Mouse (Mus musculus): ENCODE data around the gene Pole3. TPM values are rescaled to one million over a fixed set of nuclear protein-coding genes. Genes with fewer than 3 reads are reported as not detected.

Gene Pole3
- total and polyA plus RNA-seq, 3 experiments: 32.1 to 87.5 (median 69.8) TPM

GRCm38 (mm10) chr4:62509946-62510345, 14.9 kb downstream of the Pole3 start:
- Histone ChIP-seq H3K4me2 (ENCODE audit: insufficient read depth, low read depth, poor library complexity, severe bottlenecking) (no peak overlapping the region), H3K4me1 (ENCODE audit: control insufficient read depth in 1 of 2, insufficient read depth in 2 of 2) (no peaks in the 10 kb centered on the region), H3K79me2 (replicated peaks; ENCODE audit: control insufficient read depth, extremely low read depth, insufficient read depth, poor library complexity, severe bottlenecking) (no peaks in the 10 kb centered on the region), H3K36me3 (replicated peaks in 1 of 2; ENCODE audit: control insufficient read depth in 1 of 2, insufficient read depth in 1 of 2, low read length in 1 of 2) (peaks cover 63 to 76% of the 10 kb centered on the region in 2 experiments), H3K9me3 (replicated peaks; ENCODE audit: low read length) (no peaks in the 10 kb centered on the region), H3K4me3 (replicated peaks in 1 of 3; ENCODE audit: low read depth in 2 of 3, low read length in 2 of 3, poor library complexity in 1 of 3) (no peak overlapping the region), H3K27me3 (replicated peaks) (no peaks in the 10 kb centered on the region), H3K9ac (ENCODE audit: insufficient read depth, low read depth) (no peak overlapping the region), H3K27ac (ENCODE audit: insufficient read depth, low read depth) (no peak overlapping the region)
- no peak for DNase-seq (ENCODE audit: extremely low read depth)
- dilution Hi-C loops (cut with MboI; ENCODE audit: extremely low pct_ligation_motif_present, extremely low pct_unique_long_range_greater_than_20kb, low sequenced_read_pairs) (no loop called here), in situ Hi-C loops (cut with MboI; ENCODE audit: low pct_ligation_motif_present, low pct_unique_long_range_greater_than_20kb, low sequenced_read_pairs) (loop anchor here (5.0 to 10.0 kb wide), 3 partner anchors 83 to 165 kb away; partner anchors contain the start of genes Cdc26 and Prpf4)
- TF ChIP-seq MAX (IDR thresholded peaks at IDR 0.05; ENCODE audit: low read length) (no peak), POLR2A (IDR thresholded peaks at IDR 0.05; ENCODE audit: low read depth, low read length) (no peak), GABPA (IDR thresholded peaks at IDR 0.05; ENCODE audit: insufficient replicate concordance, low read depth, low read length) (no peak), MAZ (IDR thresholded peaks at IDR 0.05; ENCODE audit: low read depth, low read length) (no peak), SIN3A (IDR thresholded peaks at IDR 0.05; ENCODE audit: low read length) (no peak), BHLHE40 (IDR thresholded peaks at IDR 0.05; ENCODE audit: low read depth, low read length) (no peak), TBP (conservative IDR thresholded peaks at IDR 0.05; ENCODE audit: low read depth, low read length) (no peak), PAX5 (IDR thresholded peaks at IDR 0.05; ENCODE audit: low read length) (no peak), HCFC1 (IDR thresholded peaks at IDR 0.05; ENCODE audit: low read depth, low read length) (no peak), EP300 (IDR thresholded peaks at IDR 0.05; ENCODE audit: low read length) (no peak), RCOR1 (conservative IDR thresholded peaks at IDR 0.05; ENCODE audit: low read depth, low read length) (no peak)

GRCm38 (mm10) chr4:62508839-62509238, 16.0 kb downstream of the Pole3 start:
- Histone ChIP-seq H3K36me3 (replicated peaks in 1 of 2; ENCODE audit: control insufficient read depth in 1 of 2, insufficient read depth in 1 of 2, low read length in 1 of 2) (peaks cover 61 to 71% of the 10 kb centered on the region in 2 experiments), H3K9ac (ENCODE audit: insufficient read depth, low read depth) (no peak overlapping the region)
- DNase-seq (ENCODE audit: extremely low read depth): no peak

More at GRCm38 (mm10) chr4:62508839-62509238, 16.0 kb downstream of the Pole3 start:
- Histone ChIP-seq H3K9me3 (replicated peaks; ENCODE audit: low read length) (no peaks in the 10 kb centered on the region), H3K4me2 (ENCODE audit: insufficient read depth, low read depth, poor library complexity, severe bottlenecking) (no peak overlapping the region), H3K27me3 (replicated peaks) (no peaks in the 10 kb centered on the region), H3K4me3 (replicated peaks in 1 of 3; ENCODE audit: low read depth in 2 of 3, low read length in 2 of 3, poor library complexity in 1 of 3) (no peak overlapping the region), H3K4me1 (ENCODE audit: control insufficient read depth in 1 of 2, insufficient read depth in 2 of 2) (no peaks in the 10 kb centered on the region), H3K79me2 (replicated peaks; ENCODE audit: control insufficient read depth, extremely low read depth, insufficient read depth, poor library complexity, severe bottlenecking) (no peaks in the 10 kb centered on the region), H3K27ac (ENCODE audit: insufficient read depth, low read depth) (no peak overlapping the region)
- TF ChIP-seq RCOR1 (conservative IDR thresholded peaks at IDR 0.05; ENCODE audit: low read depth, low read length) (no peak), ZC3H11A (IDR thresholded peaks at IDR 0.05; ENCODE audit: low read depth, low read length) (no peak), TCF12 (IDR thresholded peaks at IDR 0.05; ENCODE audit: low read depth, low read length) (no peak), PAX5 (IDR thresholded peaks at IDR 0.05; ENCODE audit: low read length) (no peak), SMC3 (IDR thresholded peaks at IDR 0.05; ENCODE audit: low read depth, low read length) (no peak), MYC (IDR thresholded peaks at IDR 0.05; ENCODE audit: low read depth, low read length) (no peak), MAFK (IDR thresholded peaks at IDR 0.05; ENCODE audit: insufficient replicate concordance, low read length) (no peak), ZKSCAN1 (IDR thresholded peaks at IDR 0.05; ENCODE audit: borderline replicate concordance, low read depth, low read length) (no peak), SIN3A (IDR thresholded peaks at IDR 0.05; ENCODE audit: low read length) (no peak), E2F4 (IDR thresholded peaks at IDR 0.05; ENCODE audit: insufficient replicate concordance, low read depth, low read length) (no peak), CHD2 (IDR thresholded peaks at IDR 0.05; ENCODE audit: low read length) (no peak), JUND (conservative IDR thresholded peaks at IDR 0.05; ENCODE audit: low read depth, low read length) (no peak), ETS1 (conservative IDR thresholded peaks at IDR 0.05; ENCODE audit: low read depth, low read length) (no peak), CTCF (conservative IDR thresholded peaks at IDR 0.05 in 1 of 2, IDR thresholded peaks at IDR 0.05 in 1 of 2; ENCODE audit: low read depth in 2 of 2, low read length in 2 of 2) (no peak), BHLHE40 (IDR thresholded peaks at IDR 0.05; ENCODE audit: low read depth, low read length) (no peak)
- in situ Hi-C loops (cut with MboI; ENCODE audit: low pct_ligation_motif_present, low pct_unique_long_range_greater_than_20kb, low sequenced_read_pairs): loop anchor here (5.0 to 10.0 kb wide), 2 partner anchors 82 to 104 kb away; partner anchors contain the start of genes Cdc26 and Prpf4
- dilution Hi-C loops (cut with MboI; ENCODE audit: extremely low pct_ligation_motif_present, extremely low pct_unique_long_range_greater_than_20kb, low sequenced_read_pairs): no loop called here
